Mouse (Mus musculus) heart, embryonic 11.5 days (tissue): ENCODE measurements around the gene Apela. TPM values are rescaled to one million over a fixed set of nuclear protein-coding genes. Genes with fewer than 3 reads are reported as not detected.
A peak's percentile ranks its signal among the peaks of the same experiment; 100 is the strongest.

Experiments
- ATAC-seq: fragments of 200-750 bp; cut with Nextera tagmentation; replicated peaks from 2 replicates; pipeline ENCODE4 v1.8.0; 2017; ENCODE audit warnings: moderate library complexity; ENCODE audit not compliant: insufficient number of reproducible peaks, low FRiP score, low TSS enrichment
- H3K27ac ChIP-seq: fragments of 300-500 bp; sonication (generic); 2 replicates; pipeline ENCODE4 v1.5.1; 2014; ENCODE audit warnings: mild to moderate bottlenecking, low read depth, low read length
- H3K27me3 ChIP-seq: fragments of 300-500 bp; sonication (generic); 2 replicates; pipeline ENCODE4 v1.6.1; 2014; ENCODE audit warnings: mild to moderate bottlenecking, low read length, mixed read lengths; ENCODE audit not compliant: control insufficient read depth, insufficient read depth
- H3K36me3 ChIP-seq: fragments of 300-500 bp; sonication (generic); 2 replicates; pipeline ENCODE4 v1.6.1; 2014; ENCODE audit warnings: mild to moderate bottlenecking, low read length, moderate library complexity, mixed read lengths; ENCODE audit not compliant: control insufficient read depth, insufficient read depth
- H3K4me1 ChIP-seq: fragments of 300-500 bp; sonication (generic); 2 replicates; pipeline ENCODE4 v1.6.1; 2014; ENCODE audit warnings: low read length; ENCODE audit not compliant: control insufficient read depth, insufficient read depth
- H3K4me2 ChIP-seq: fragments of 300-500 bp; sonication (generic); 2 replicates; pipeline ENCODE4 v1.6.1; 2014; ENCODE audit warnings: mild to moderate bottlenecking, moderate library complexity
- H3K4me3 ChIP-seq: fragments of 300-500 bp; sonication (generic); 2 replicates; pipeline ENCODE4 v1.5.1; 2014; ENCODE audit warnings: low read depth, low read length
- H3K9ac ChIP-seq: fragments of 300-500 bp; sonication (generic); 2 replicates; pipeline ENCODE4 v1.6.1; 2014; ENCODE audit warnings: mild to moderate bottlenecking, low read depth, low read length, moderate library complexity
- H3K9me3 ChIP-seq: fragments of 300-500 bp; sonication (generic); replicated peaks from 2 replicates; pipeline ENCODE4 v1.6.1; 2016; ENCODE audit warnings: low read length; ENCODE audit not compliant: control insufficient read depth
- WGBS: fragments of 180-500 bp; shearing (Covaris S2); extraction: QIAGEN DNeasy Blood & Tissue Kit; methylation state at CpG from one replicate; pipeline ENCODE4 v1.1.7; 2014; ENCODE audit not compliant: insufficient replicate concordance; 5-methylcytosine and 5-hydroxymethylcytosine counted together
- polyA plus RNA-seq: library from polyadenylated mRNA; unstranded; fragments of >200 nt; fragmentation: Nextera tagmentation; extraction: Ambion mirVana; gene quantifications from 2 replicates; pipeline ENCODE4 v1.2.1, GENCODE M21; 2014

The Apela gene
- polyA plus RNA-seq, 1 experiment from 2014 or later, result 22.2 TPM

DNA sequence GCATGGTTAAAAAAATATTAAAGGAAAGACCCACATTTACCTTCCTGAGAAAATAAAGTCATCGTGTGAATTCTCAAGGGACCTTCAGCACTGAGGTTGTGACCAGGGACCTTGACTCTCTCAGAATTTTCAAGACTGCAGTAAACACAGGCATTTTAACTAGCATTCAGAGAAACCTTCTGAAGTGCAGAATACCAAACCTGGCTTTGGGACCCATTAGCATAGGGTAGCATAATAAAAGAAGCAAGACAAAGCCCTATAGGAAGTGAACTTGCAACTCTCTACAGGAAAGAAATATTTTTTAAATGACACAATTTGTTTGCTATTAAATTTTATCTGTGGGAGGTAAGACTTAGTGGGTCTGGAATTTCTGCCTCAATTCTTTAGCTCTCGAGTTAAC lies 26.9 kb upstream of the Apela start:
- Histone ChIP-seq H3K36me3 (no peaks in the 10 kb centered on the region), H3K4me1 (no peaks in the 10 kb centered on the region), H3K27me3 (no peaks in the 10 kb centered on the region), H3K4me2 (no peak overlapping the region), H3K27ac (no peak overlapping the region), H3K9me3 (no peaks in the 10 kb centered on the region), H3K4me3 (no peak overlapping the region), H3K9ac (no peak overlapping the region)
- WGBS, result 69% methylated on average over 2 of the region's 2 CpGs
- no peak for ATAC-seq

DNA sequence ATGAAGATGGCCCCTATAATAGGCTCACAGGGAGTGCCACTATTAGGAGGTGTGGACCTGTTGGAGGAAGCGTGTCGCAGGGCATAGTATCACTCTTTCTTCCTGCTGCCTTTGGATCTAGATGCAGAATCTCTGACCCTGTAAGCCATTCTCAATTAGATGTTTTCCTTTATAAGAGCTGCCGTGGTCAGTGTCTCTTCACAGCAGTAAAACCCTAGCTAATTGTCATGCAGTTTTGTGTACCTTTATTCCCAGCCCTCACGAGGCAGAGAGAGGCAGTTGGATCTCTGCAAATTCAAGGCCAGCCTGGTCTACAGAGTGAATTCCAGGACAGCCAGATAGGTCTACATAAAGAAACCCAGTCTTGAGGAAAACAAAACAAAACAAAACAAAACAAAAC lies 25.1 kb upstream of the Apela start:
- Histone ChIP-seq H3K4me3 (no peak overlapping the region), H3K9ac (no peak overlapping the region), H3K4me1 (no peaks in the 10 kb centered on the region), H3K27ac (no peak overlapping the region), H3K9me3 (no peaks in the 10 kb centered on the region), H3K4me2 (no peak overlapping the region), H3K36me3 (no peaks in the 10 kb centered on the region), H3K27me3 (no peaks in the 10 kb centered on the region)
- no peak for ATAC-seq
- WGBS, result 76% methylated on average over 4 of the region's 4 CpGs

DNA sequence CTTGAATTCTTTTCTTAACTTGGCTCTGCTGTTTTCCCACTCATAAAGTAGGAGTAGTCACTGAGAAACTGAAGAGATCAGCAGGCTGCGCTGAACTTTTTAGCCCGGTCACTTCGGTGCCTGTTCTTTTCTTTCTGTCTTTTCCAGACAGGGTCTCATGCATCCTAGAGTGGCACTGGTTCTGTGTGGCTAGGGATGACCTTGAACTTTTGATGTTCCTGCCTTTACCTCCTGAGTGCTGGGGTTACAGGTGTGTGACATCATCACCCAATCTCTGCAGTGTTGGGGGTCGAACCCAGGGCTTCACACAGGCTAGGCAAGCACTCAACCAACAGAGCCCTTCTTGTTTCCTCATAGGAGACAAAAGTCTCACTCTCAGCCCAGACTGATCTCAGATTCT lies 19.6 kb upstream of the Apela start:
- Histone ChIP-seq H3K4me3 (no peak overlapping the region), H3K4me1 (no peaks in the 10 kb centered on the region), H3K9ac (no peak overlapping the region), H3K27me3 (no peaks in the 10 kb centered on the region), H3K36me3 (no peaks in the 10 kb centered on the region), H3K4me2 (no peak overlapping the region), H3K9me3 (no peaks in the 10 kb centered on the region), H3K27ac (no peak overlapping the region)
- ATAC-seq, result no peak
- 80% methylated on average over 4 of the region's 4 CpGs for WGBS

DNA sequence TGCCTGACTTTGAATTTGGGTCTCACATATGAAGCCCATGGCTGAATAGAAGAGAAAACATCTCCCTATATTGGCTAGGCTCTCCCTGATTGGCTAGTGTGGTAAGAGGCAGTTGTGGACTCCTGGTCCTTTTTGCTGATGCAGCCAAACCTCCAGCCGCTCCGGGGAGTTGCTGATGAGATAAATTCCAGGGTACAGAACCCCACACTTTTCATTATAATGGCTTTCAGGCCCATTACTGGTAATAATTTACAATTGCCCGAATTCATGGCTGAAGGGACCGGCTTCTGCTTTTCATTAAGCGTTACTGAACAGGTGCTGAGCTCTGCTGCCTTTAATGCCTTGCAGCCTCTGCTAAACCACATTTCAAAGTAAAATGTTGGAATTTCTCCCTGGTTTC lies 16.8 kb upstream of the Apela start:
- 77% methylated on average over 5 of the region's 5 CpGs for WGBS
- no peak for ATAC-seq
- no peaks in the 10 kb centered on the region for H3K4me1 ChIP-seq
- no peaks in the 10 kb centered on the region for H3K9me3 ChIP-seq
- H3K27ac ChIP-seq, result no peak overlapping the region
- no peaks in the 10 kb centered on the region for H3K27me3 ChIP-seq
- H3K36me3 ChIP-seq, result no peaks in the 10 kb centered on the region
- no peak overlapping the region for H3K4me3 ChIP-seq
- H3K4me2 ChIP-seq, result no peak overlapping the region
- H3K9ac ChIP-seq, result no peak overlapping the region

DNA sequence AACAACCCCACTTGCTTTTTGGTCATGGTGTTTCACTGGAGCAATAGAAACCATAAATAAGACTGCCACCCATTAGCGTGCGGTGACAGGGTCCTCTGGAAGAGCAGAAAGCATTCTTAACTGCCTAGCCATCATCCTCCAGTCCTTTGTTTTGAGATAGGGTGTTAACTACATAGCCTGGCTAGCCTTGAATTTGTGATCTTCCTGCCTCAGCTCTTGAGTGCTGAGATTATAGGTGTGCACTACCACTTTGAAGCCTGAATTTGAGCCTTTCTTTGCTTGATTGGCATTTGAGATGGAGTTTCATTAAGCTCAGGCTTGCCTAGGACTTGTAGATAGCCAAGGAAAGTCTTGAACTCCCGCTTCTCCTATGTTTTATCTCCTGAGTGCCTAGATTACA lies 16.4 kb upstream of the Apela start:
- no peak for ATAC-seq
- H3K4me1 ChIP-seq, result no peaks in the 10 kb centered on the region
- no peak overlapping the region for H3K4me2 ChIP-seq
- H3K36me3 ChIP-seq, result no peaks in the 10 kb centered on the region
- no peaks in the 10 kb centered on the region for H3K27me3 ChIP-seq
- 90% methylated on average over 3 of the region's 3 CpGs for WGBS
- no peak overlapping the region for H3K4me3 ChIP-seq
- H3K9ac ChIP-seq, result no peak overlapping the region
- no peak overlapping the region for H3K27ac ChIP-seq
- H3K9me3 ChIP-seq, result no peaks in the 10 kb centered on the region

DNA sequence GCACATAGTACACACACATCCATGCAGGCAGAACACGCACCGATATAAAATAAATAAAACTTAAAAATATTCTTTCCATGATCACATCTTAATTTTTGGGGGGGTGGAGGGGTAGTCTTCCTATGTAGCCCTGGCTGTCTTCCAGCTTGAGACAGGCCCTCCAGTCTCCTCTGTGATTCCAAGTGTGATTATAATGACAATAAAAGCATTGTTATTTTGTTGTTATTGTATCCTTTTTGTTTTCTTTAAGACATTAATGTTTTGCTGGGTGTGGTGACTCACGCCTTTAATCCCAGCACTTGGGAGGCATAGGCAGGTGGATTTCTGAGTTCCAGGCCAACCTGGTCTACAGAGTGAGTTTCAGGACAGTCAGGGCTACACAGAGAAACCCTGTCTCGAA lies 10.7 kb upstream of the Apela start:
- 87% methylated on average over 4 of the region's 4 CpGs for WGBS
- Histone ChIP-seq H3K27ac (no peak overlapping the region), H3K4me3 (no peak overlapping the region), H3K9ac (no peak overlapping the region), H3K4me1 (no peaks in the 10 kb centered on the region), H3K9me3 (no peaks in the 10 kb centered on the region), H3K27me3 (no peaks in the 10 kb centered on the region), H3K36me3 (no peaks in the 10 kb centered on the region), H3K4me2 (no peak overlapping the region)
- no peak for ATAC-seq

DNA sequence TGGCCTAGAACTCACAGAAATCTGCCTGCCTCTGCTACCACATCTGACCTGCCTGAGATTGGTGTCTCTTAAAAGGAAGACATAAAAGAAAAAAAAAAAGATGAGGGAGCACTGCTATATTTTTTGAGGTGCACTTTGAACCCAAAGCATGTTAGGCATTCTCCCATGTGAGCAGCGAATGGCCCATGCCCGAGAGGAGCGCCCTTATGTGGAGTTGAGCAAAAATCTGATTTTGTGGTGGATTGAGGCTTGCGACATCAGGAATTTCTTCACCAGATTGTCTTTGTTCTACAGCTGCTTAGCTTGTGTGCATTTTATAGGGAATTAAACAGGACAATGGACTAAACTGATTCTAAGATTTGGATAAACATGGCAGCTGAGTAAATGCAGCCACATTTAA lies 10.1 kb upstream of the Apela start:
- Histone ChIP-seq H3K4me3 (no peak overlapping the region), H3K4me2 (no peak overlapping the region), H3K27ac (no peak overlapping the region), H3K27me3 (no peaks in the 10 kb centered on the region), H3K36me3 (no peaks in the 10 kb centered on the region), H3K9me3 (no peaks in the 10 kb centered on the region), H3K4me1 (no peaks in the 10 kb centered on the region), H3K9ac (no peak overlapping the region)
- 89% methylated on average over 4 of the region's 4 CpGs for WGBS
- ATAC-seq, result no peak

DNA sequence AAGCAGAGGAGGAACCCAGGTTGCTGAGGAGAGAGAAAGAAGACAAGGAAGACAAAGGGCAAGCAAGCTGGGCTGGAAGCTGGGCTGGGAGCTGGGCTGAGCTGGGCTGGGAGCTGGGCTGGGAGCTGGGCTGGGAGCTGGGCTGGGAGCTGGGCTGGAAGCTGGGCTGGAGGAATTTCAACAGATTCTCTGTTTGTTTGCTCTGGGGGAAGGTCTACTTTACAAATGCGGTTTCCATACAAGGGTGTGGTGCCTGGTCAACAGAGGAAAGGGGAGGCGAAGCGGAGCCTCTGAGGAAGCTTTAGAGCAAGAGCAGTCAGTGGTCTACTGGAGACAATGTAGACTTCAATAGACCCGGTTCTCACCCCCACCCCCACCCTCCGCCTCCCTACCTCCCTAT lies 9.4 kb upstream of the Apela start:
- no peaks in the 10 kb centered on the region for H3K4me1 ChIP-seq
- H3K4me2 ChIP-seq, result peak overlapping the region; percentile 22
- H3K27me3 ChIP-seq, result no peaks in the 10 kb centered on the region
- H3K27ac ChIP-seq, result no peak overlapping the region
- H3K9me3 ChIP-seq, result no peaks in the 10 kb centered on the region
- no peaks in the 10 kb centered on the region for H3K36me3 ChIP-seq
- ATAC-seq, result no peak
- WGBS, result 40% methylated on average over 5 of the region's 5 CpGs
- 0 out of 2 replicates have a peak overlapping the region, but pooled peaks have one; percentile 16 for H3K9ac ChIP-seq
- no peak overlapping the region for H3K4me3 ChIP-seq

DNA sequence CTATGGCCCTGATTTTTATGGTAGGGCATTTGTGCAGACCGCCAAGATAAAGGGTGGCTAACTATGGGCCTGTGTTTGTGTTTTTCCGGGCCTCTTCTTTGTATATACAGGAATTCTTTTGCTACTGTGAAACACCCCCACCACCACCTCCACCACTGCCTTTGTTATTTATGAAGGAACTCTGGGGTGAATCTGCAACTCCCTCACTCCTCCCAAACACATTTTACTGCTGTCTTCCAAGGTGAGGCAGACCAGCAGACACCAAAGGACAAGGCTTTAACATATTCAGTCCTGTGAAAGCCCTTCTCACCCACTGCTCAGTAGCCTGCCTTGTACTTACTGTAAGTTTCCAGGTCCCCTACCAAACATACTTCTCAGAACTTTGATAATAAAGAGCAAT lies 3.0 kb downstream of the Apela start:
- no peak overlapping the region for H3K4me2 ChIP-seq
- no peaks in the 10 kb centered on the region for H3K4me1 ChIP-seq
- 48% methylated on average over 2 of the region's 2 CpGs for WGBS
- H3K36me3 ChIP-seq, result no peaks in the 10 kb centered on the region
- H3K27me3 ChIP-seq, result no peaks in the 10 kb centered on the region
- no peak for ATAC-seq
- no peak overlapping the region for H3K9ac ChIP-seq
- no peak overlapping the region for H3K4me3 ChIP-seq
- H3K9me3 ChIP-seq, result no peaks in the 10 kb centered on the region
- no peak overlapping the region for H3K27ac ChIP-seq
